Mouse (Mus musculus) layer of hippocampus, adult 2 months (tissue): ENCODE results near the gene Fbxl18. TPM values are rescaled to one million over a fixed set of nuclear protein-coding genes. Genes with fewer than 3 reads are reported as not detected.

ENCODE experiments used
- DNase-seq, 2 experiments: peaks; one replicate each; pipeline ENCODE4 v3.0.0; 2022; ENCODE audit warnings: low spot score in 2 of 2
- H3K27ac ChIP-seq: fragments of 200-600 bp; 2 replicates; pipeline ENCODE4 v1.8.1; 2022
- H3K4me3 ChIP-seq: fragments of 200-600 bp; 2 replicates; pipeline ENCODE4 v1.8.1; 2022; ENCODE audit warnings: mild to moderate bottlenecking
- CTCF ChIP-seq: fragments of 200-600 bp; conservative IDR thresholded peaks from 2 replicates; pipeline ENCODE4 v1.8.1; 2022; ENCODE audit warnings: antibody characterized with exemption, mild to moderate bottlenecking, moderate library complexity
- total RNA-seq, 2 experiments: library from RNA; stranded (reverse); gene quantifications; 2 replicates each; pipeline ENCODE4 v1.2.3; 2021

The Fbxl18 gene
- total RNA-seq, 2 experiments from 2014 or later: 36.7 to 39.9 TPM

GRCm38 (mm10) chr5:142881936-142882335, 13.3 kb downstream of the Fbxl18 start:
- peak overlapping the region; percentile 94; the same call in 1 of the 2 replicates for H3K27ac ChIP-seq
- TF ChIP-seq CTCF: no peak
- H3K4me3 ChIP-seq: no peak overlapping the region
- no peak for DNase-seq

GRCm38 (mm10) chr5:142880806-142881516, 14.3 kb downstream of the Fbxl18 start:
- H3K27ac ChIP-seq: peak overlapping the region; percentile 94
- no peak overlapping the region; the same call in 1 of the 2 replicates for H3K4me3 ChIP-seq
- DNase-seq: no peak
- TF ChIP-seq CTCF: no peak

- peak; percentile 63 for TF ChIP-seq CTCF
- peak overlapping the region; percentile 24; the same call in 1 of the 2 replicates for H3K4me3 ChIP-seq
- peak overlapping the region; percentile 94 for H3K27ac ChIP-seq
Observed at GRCm38 (mm10) chr5:142880246-142880645, 15.0 kb downstream of the Fbxl18 start.

GRCm38 (mm10) chr5:142879318-142880175, 15.7 kb downstream of the Fbxl18 start:
- TF ChIP-seq CTCF: peak; percentile 86
- peak overlapping the region; percentile 94 for H3K27ac ChIP-seq
- H3K4me3 ChIP-seq: peak overlapping the region; percentile 24; the same call in 1 of the 2 replicates
- DNase-seq: peak; percentile 83 to 90

More at GRCm38 (mm10) chr5:142880246-142880645, 15.0 kb downstream of the Fbxl18 start:
- peak; percentile 80 to 82 for DNase-seq

- peak in 1 of 2 experiments; percentile 63 for DNase-seq
- Histone ChIP-seq H3K4me3 (no peak overlapping the region), H3K27ac (peak overlapping the region; percentile 76)
- no peak for TF ChIP-seq CTCF
Observed at GRCm38 (mm10) chr5:142878570-142878969, 16.7 kb downstream of the Fbxl18 start.

GRCm38 (mm10) chr5:142877337-142878280, 17.6 kb downstream of the Fbxl18 start:
- Histone ChIP-seq H3K4me3 (no peak overlapping the region), H3K27ac (peak overlapping the region; percentile 76)
- peak; percentile 83 to 92 for DNase-seq
- TF ChIP-seq CTCF: peak; percentile 98

GRCm38 (mm10) chr5:142876896-142877295, 18.3 kb downstream of the Fbxl18 start:
- Histone ChIP-seq H3K4me3 (no peak overlapping the region), H3K27ac (peak overlapping the region; percentile 70)
- no peak for DNase-seq
- no peak for TF ChIP-seq CTCF

- peak overlapping the region; percentile 70 for H3K27ac ChIP-seq
- no peak overlapping the region for H3K4me3 ChIP-seq
- no peak for TF ChIP-seq CTCF
- DNase-seq: no peak
Observed at GRCm38 (mm10) chr5:142875513-142875905, 19.7 kb downstream of the Fbxl18 start.

GRCm38 (mm10) chr5:142874791-142875512, 20.3 kb downstream of the Fbxl18 start:
- no peak for DNase-seq
- TF ChIP-seq CTCF: 0 out of 2 replicates have a peak, but pooled peaks have one; percentile 18
- Histone ChIP-seq H3K27ac (peak overlapping the region; percentile 70), H3K4me3 (no peak overlapping the region)

- H3K27ac ChIP-seq: no peak overlapping the region
- no peak for DNase-seq
- H3K4me3 ChIP-seq: no peak overlapping the region
- TF ChIP-seq CTCF: peak; percentile 63
Observed at GRCm38 (mm10) chr5:142873718-142874117, 21.5 kb downstream of the Fbxl18 start.

GRCm38 (mm10) chr5:142871765-142872164, 23.5 kb downstream of the Fbxl18 start:
- Histone ChIP-seq H3K27ac (no peak overlapping the region), H3K4me3 (no peak overlapping the region)
- DNase-seq: no peak
- no peak for TF ChIP-seq CTCF
